In genomic region chr6:22496471-22496870, GRCm38 (mm10) we compare ENCODE assay signal across 9 mouse cellular contexts.
DNase-seq lines count a peak whose midpoint lies in the region; ATAC-seq and TF ChIP-seq lines count a peak whose summit lies in the region.
"Had no signal": no experiment of that assay in that cellular context is flagged by ENCODE, and none has a peak within 500 bp of the region (broad histone marks: within the 10 kb centered on the region; RNA-seq: fewer than 3 reads in every experiment).

No protein-coding gene starts in this region.

- H3K9ac ChIP-seq in midbrain, embryonic 16.5 days (ENCODE audit: low read depth, low read length): no peak overlapping the region
- H3K9ac ChIP-seq: limb, embryonic 13.5 days had no signal

- H3K27me3 ChIP-seq in midbrain, embryonic 16.5 days (ENCODE audit: control insufficient read depth, insufficient read depth, low read depth, low read length): no peaks in the 10 kb centered on the region
- H3K27me3 ChIP-seq: limb, embryonic 13.5 days had no signal

- intact Hi-C loops in left cerebral cortex, adult 2 months (cut with DNase I): loop anchor here (5.0 kb wide), 1 partner anchor 486 kb away; no protein-coding TSS in a partner anchor
- intact Hi-C loops in left cerebral cortex, postnatal 4 days (cut with DNase I): no loop called here

- H3K27ac ChIP-seq in left cerebral cortex, adult 2 months: no peak overlapping the region
- H3K27ac ChIP-seq in midbrain, embryonic 16.5 days (ENCODE audit: low read length): no peak overlapping the region
- H3K27ac ChIP-seq: limb, embryonic 13.5 days had no signal

- H3K4me2 ChIP-seq in midbrain, embryonic 16.5 days (ENCODE audit: low read length): no peak overlapping the region
- H3K4me2 ChIP-seq: limb, embryonic 13.5 days had no signal

- DNase-seq in adrenal gland, postnatal 36 days: peak; percentile 15 to 27
- DNase-seq in adrenal gland, postnatal 25 days: no peak
- DNase-seq in left cerebral cortex, adult 2 months (ENCODE audit: extremely low spot score in 1 of 2, low spot score in 2 of 2): no peak
- DNase-seq in left cerebral cortex, postnatal 4 days: no peak
- peak; percentile 27 to 36 for DNase-seq in B cell, adult 2 months
- no peak for DNase-seq in layer of hippocampus, adult 8-10 months (ENCODE audit: low spot score in 2 of 2)

- peak; percentile 31 for TF ChIP-seq CTCF in left cerebral cortex, adult 2 months (IDR thresholded peaks at IDR 0.05)

- H3K36me3 ChIP-seq in midbrain, embryonic 16.5 days (ENCODE audit: control insufficient read depth, insufficient read depth, low read length): no peaks in the 10 kb centered on the region
- H3K36me3 ChIP-seq: limb, embryonic 13.5 days had no signal

- no peak overlapping the region for H3K4me3 ChIP-seq in left cerebral cortex, adult 2 months
- no peak overlapping the region for H3K4me3 ChIP-seq in midbrain, embryonic 16.5 days (ENCODE audit: low read depth, low read length)
- H3K4me3 ChIP-seq: limb, embryonic 13.5 days had no signal

- H3K9me3 ChIP-seq in midbrain, embryonic 16.5 days (replicated peaks; ENCODE audit: control insufficient read depth, low read length, poor library complexity, severe bottlenecking): no peaks in the 10 kb centered on the region
- H3K9me3 ChIP-seq: limb, embryonic 13.5 days had no signal

- 91% methylated on average over 1 of the region's 1 CpGs for WGBS in midbrain, embryonic 16.5 days

- H3K4me1 ChIP-seq in midbrain, embryonic 16.5 days (ENCODE audit: control insufficient read depth, insufficient read depth, low read length): no peaks in the 10 kb centered on the region
- H3K4me1 ChIP-seq: limb, embryonic 13.5 days had no signal

- peak; percentile 42; the same call in 1 of the 2 replicates for ATAC-seq in megakaryocyte progenitor cell, adult 5-6 weeks (replicated peaks; ENCODE audit: poor library complexity)
- no peak for ATAC-seq in midbrain, embryonic 16.5 days

Comparison
In these comparisons a context has a peak if more than half of its experiments do, and no peak if none do; other contexts are left out.
1. DNase-seq: peak in adrenal gland, postnatal 36 days (2 of 2) and B cell, adult 2 months (2 of 2); none in adrenal gland, postnatal 25 days (single experiment), left cerebral cortex, adult 2 months (0 of 2), left cerebral cortex, postnatal 4 days (single experiment) and layer of hippocampus, adult 8-10 months (0 of 2).